Mouse (Mus musculus) T-helper 2 cell (primary cell): ENCODE data around the gene Rxfp2.

ENCODE experiments used
- in situ Hi-C: fragments of 300-600 bp; cut with MboI, MseI; formaldehyde crosslinking; loops from one replicate; pipeline ENCODE4 v1.15.1; 2025; ENCODE audit warnings: high pct_unique_total_duplicates

Rxfp2 gene

GRCm38 (mm10) chr5:150036918-150037317, 18.4 kb downstream of the Rxfp2 start:
- in situ Hi-C loops: no loop called here

- in situ Hi-C loops: no loop called here
Observed at GRCm38 (mm10) chr5:150044533-150044932, 26.1 kb downstream of the Rxfp2 start.

GRCm38 (mm10) chr5:150046438-150046837, 28.0 kb downstream of the Rxfp2 start:
- in situ Hi-C loops: no loop called here

GRCm38 (mm10) chr5:150049946-150050345, 31.5 kb downstream of the Rxfp2 start:
- in situ Hi-C loops: no loop called here

- in situ Hi-C loops: no loop called here
Observed at GRCm38 (mm10) chr5:150051828-150052227, 33.4 kb downstream of the Rxfp2 start.

- in situ Hi-C loops: no loop called here
Observed at GRCm38 (mm10) chr5:150053294-150053693, 34.8 kb downstream of the Rxfp2 start.

- in situ Hi-C loops: no loop called here
Observed at GRCm38 (mm10) chr5:150053956-150054355, 35.5 kb downstream of the Rxfp2 start.

- in situ Hi-C loops: no loop called here
Observed at GRCm38 (mm10) chr5:150055322-150055721, 36.8 kb downstream of the Rxfp2 start.

- in situ Hi-C loops: no loop called here
Observed at GRCm38 (mm10) chr5:150056056-150056455, 37.6 kb downstream of the Rxfp2 start.

- in situ Hi-C loops: no loop called here
Observed at GRCm38 (mm10) chr5:150058845-150059244, 40.4 kb downstream of the Rxfp2 start.

GRCm38 (mm10) chr5:150059466-150059865, 41.0 kb downstream of the Rxfp2 start:
- in situ Hi-C loops: no loop called here

GRCm38 (mm10) chr5:150061086-150061485, 42.6 kb downstream of the Rxfp2 start:
- in situ Hi-C loops: loop anchor here (10.0 kb wide), 1 partner anchor 1496 kb away; no protein-coding TSS in a partner anchor

GRCm38 (mm10) chr5:150064286-150064685, 45.8 kb downstream of the Rxfp2 start:
- in situ Hi-C loops: loop anchor here (10.0 kb wide), 1 partner anchor 1499 kb away; no protein-coding TSS in a partner anchor

- in situ Hi-C loops: no loop called here
Observed at GRCm38 (mm10) chr5:150070086-150070485, 51.6 kb downstream of the Rxfp2 start.

GRCm38 (mm10) chr5:150071738-150072137, 53.3 kb downstream of the Rxfp2 start:
- in situ Hi-C loops: no loop called here

GRCm38 (mm10) chr5:150079866-150080797, 61.7 kb downstream of the Rxfp2 start:
- in situ Hi-C loops: no loop called here

- in situ Hi-C loops: no loop called here
Observed at GRCm38 (mm10) chr5:150082696-150083095, 64.2 kb downstream of the Rxfp2 start.

- in situ Hi-C loops: no loop called here
Observed at GRCm38 (mm10) chr5:150083190-150083589, 64.7 kb downstream of the Rxfp2 start.

GRCm38 (mm10) chr5:150097620-150098019, 79.1 kb downstream of the Rxfp2 start:
- in situ Hi-C loops: no loop called here

GRCm38 (mm10) chr5:150098754-150099153, 80.3 kb downstream of the Rxfp2 start:
- in situ Hi-C loops: no loop called here

- in situ Hi-C loops: no loop called here
Observed at GRCm38 (mm10) chr5:150101789-150102188, 83.3 kb downstream of the Rxfp2 start.

- in situ Hi-C loops: no loop called here
Observed at GRCm38 (mm10) chr5:150106358-150106757, 87.9 kb downstream of the Rxfp2 start.

GRCm38 (mm10) chr5:150111236-150111635, 92.8 kb downstream of the Rxfp2 start:
- in situ Hi-C loops: no loop called here
